Mouse (Mus musculus) hindbrain, embryonic 12.5 days (tissue): ENCODE data around the gene Platr17. TPM values are rescaled to one million over a fixed set of nuclear protein-coding genes. Genes with fewer than 3 reads are reported as not detected.

Experiments
- ATAC-seq: fragments of 200-750 bp; cut with Nextera tagmentation; 2 replicates; pipeline ENCODE4 v1.8.0; 2017; ENCODE audit warnings: moderate TSS enrichment; ENCODE audit not compliant: low FRiP score
- H3K27ac ChIP-seq: fragments of 300-500 bp; sonication (generic); 2 replicates; pipeline ENCODE4 v1.5.1; 2016; ENCODE audit warnings: mild to moderate bottlenecking
- H3K27me3 ChIP-seq: fragments of 300-500 bp; sonication (generic); 2 replicates; pipeline ENCODE4 v1.6.1; 2016; ENCODE audit warnings: mild to moderate bottlenecking
- H3K36me3 ChIP-seq: fragments of 300-500 bp; sonication (generic); 2 replicates; pipeline ENCODE4 v1.6.1; 2016; ENCODE audit warnings: mild to moderate bottlenecking
- H3K4me1 ChIP-seq: fragments of 300-500 bp; sonication (generic); 2 replicates; pipeline ENCODE4 v1.6.1; 2016
- H3K4me2 ChIP-seq: fragments of 300-500 bp; sonication (generic); replicated peaks from 2 replicates; pipeline ENCODE4 v1.6.1; 2016; ENCODE audit warnings: mild to moderate bottlenecking
- H3K4me3 ChIP-seq: fragments of 300-500 bp; sonication (generic); 2 replicates; pipeline ENCODE4 v1.5.1; 2016; ENCODE audit warnings: mild to moderate bottlenecking
- H3K9ac ChIP-seq: fragments of 300-500 bp; sonication (generic); 2 replicates; pipeline ENCODE4 v1.6.1; 2016; ENCODE audit warnings: mild to moderate bottlenecking, moderate library complexity
- H3K9me3 ChIP-seq: fragments of 300-500 bp; sonication (generic); replicated peaks from 2 replicates; pipeline ENCODE4 v1.6.1; 2016; ENCODE audit warnings: mild to moderate bottlenecking
- WGBS: fragments of 180-500 bp; shearing (Covaris S2); methylation state at CpG from one replicate; pipeline ENCODE4 v1.1.7; 2016; 5-methylcytosine and 5-hydroxymethylcytosine counted together
- microRNA-seq: library from miRNA; unstranded; fragments of <30 nt; microRNA quantifications from one replicate; pipeline ENCODE4, GENCODE M21; 2017
- polyA plus RNA-seq: library from polyadenylated mRNA; unstranded; fragments of >200 nt; fragmentation: Nextera tagmentation; extraction: Ambion mirVana; gene quantifications from 2 replicates; pipeline ENCODE4 v1.2.1, GENCODE M21; 2016

Gene Platr17
- polyA plus RNA-seq, 1 experiment from 2014 or later: not detected

- Histone ChIP-seq H3K4me2 (peak overlapping the region; percentile 73; the same call in 1 of the 2 replicates), H3K27ac (peak overlapping the region; percentile 35; the same call in 1 of the 2 replicates), H3K27me3 (no peaks in the 10 kb centered on the region), H3K9ac (peak overlapping the region; percentile 19; the same call in 1 of the 2 replicates), H3K9me3 (no peaks in the 10 kb centered on the region), H3K4me3 (no peak overlapping the region), H3K36me3 (peaks cover 49% of the 10 kb centered on the region), H3K4me1 (peaks cover 65% of the 10 kb centered on the region)
- 84% methylated on average over 4 of the region's 4 CpGs for WGBS
- no peak for ATAC-seq
These were observed 47.9 kb downstream of the Platr17 start for GRCm38 (mm10) chr17:33952879-33953278.

DNA sequence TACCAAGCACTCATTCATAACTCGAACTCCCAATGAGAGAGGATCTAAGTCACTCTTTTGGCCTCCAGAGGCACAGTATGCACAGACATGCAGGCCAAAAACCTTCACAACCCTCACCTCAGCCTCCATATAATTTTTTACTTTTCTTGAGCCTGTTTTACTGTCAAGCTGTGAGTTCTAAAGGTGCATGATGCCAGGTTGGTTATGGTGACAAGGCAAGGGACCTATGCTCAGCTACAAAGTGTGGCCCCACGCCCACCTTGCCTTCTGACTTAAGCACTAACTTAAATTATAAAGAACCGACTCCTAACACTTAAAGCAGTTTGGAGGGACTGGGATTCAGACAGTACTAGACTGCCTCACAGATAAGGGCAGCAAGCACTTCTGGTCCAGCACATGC, 48.4 kb downstream of the Platr17 start:
- ATAC-seq: no peak
- no peaks in the 10 kb centered on the region for H3K27me3 ChIP-seq
- peaks cover 65% of the 10 kb centered on the region for H3K4me1 ChIP-seq
- 82% methylated on average over 3 of the region's 3 CpGs for WGBS
- H3K4me3 ChIP-seq: no peak overlapping the region
- peak overlapping the region; percentile 73 for H3K4me2 ChIP-seq
- peaks cover 47% of the 10 kb centered on the region for H3K36me3 ChIP-seq
- H3K27ac ChIP-seq: no peak overlapping the region
- H3K9me3 ChIP-seq: no peaks in the 10 kb centered on the region
- H3K9ac ChIP-seq: 0 out of 2 replicates have a peak overlapping the region, but pooled peaks have one; percentile 19

GRCm38 (mm10) chr17:33953961-33954565, 49.1 kb downstream of the Platr17 start:
- Histone ChIP-seq H3K4me3 (peak overlapping the region; percentile 94), H3K36me3 (peaks cover 46% of the 10 kb centered on the region), H3K9me3 (no peaks in the 10 kb centered on the region), H3K27ac (0 out of 2 replicates have a peak overlapping the region, but pooled peaks have one; percentile 88), H3K4me2 (peak overlapping the region; percentile 73), H3K9ac (peak overlapping the region; percentile 98), H3K4me1 (peaks cover 65% of the 10 kb centered on the region), H3K27me3 (no peaks in the 10 kb centered on the region)
- 36% methylated on average over 5 of the region's 5 CpGs for WGBS
- ATAC-seq: no peak

GRCm38 (mm10) chr17:33954646-33955554, 50.0 kb downstream of the Platr17 start:
- H3K27ac ChIP-seq: peak overlapping the region; percentile 88
- no peaks in the 10 kb centered on the region for H3K27me3 ChIP-seq
- peaks cover 58% of the 10 kb centered on the region for H3K4me1 ChIP-seq
- no peaks in the 10 kb centered on the region for H3K9me3 ChIP-seq
- 1% methylated on average over 33 of the region's 33 CpGs for WGBS
- ATAC-seq: no peak; the same call in none of the 2 replicates
- H3K4me2 ChIP-seq: peak overlapping the region; percentile 73
- H3K9ac ChIP-seq: peak overlapping the region; percentile 98
- H3K36me3 ChIP-seq: peaks cover 46% of the 10 kb centered on the region
- peak overlapping the region; percentile 94 for H3K4me3 ChIP-seq

DNA sequence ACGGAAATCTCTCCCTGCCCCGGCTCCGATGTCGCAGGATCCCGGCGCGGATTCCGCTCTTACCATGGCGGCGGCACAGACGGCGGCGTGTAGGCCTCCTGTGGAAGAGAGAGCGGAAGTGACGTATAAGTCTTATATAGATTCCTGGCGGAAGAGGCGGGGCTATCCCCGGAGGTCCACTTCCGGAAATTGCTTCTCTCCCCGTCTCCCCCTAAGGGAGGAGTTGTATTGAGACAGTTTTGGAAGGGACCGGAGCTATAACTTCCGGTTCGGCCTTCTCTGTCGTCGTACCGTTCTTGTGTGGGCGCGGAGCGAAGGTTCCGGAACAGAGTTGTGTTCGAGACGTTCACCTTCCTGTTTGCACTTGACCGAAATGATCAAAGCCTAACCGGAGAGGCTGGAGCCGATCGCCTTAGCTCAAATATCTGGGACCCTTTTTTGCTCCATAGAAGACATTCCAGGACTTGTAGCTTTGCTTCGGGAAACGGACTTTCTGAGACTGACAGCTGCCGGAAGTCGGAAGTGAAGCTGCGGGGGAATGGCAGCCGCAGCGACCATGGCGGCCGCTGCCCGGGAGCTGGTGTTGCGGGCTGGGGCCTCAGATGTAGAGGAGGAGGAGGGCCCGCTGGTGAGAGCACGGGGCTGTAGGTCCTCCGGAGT, 50.8 kb downstream of the Platr17 start, which contains the start of the genes Vps52 and Rps18:
Vps52 (plus strand) TSS at position 258 of the 660 bp plus-strand sequence.
Rps18 (minus strand) TSS at position 447 of the 660 bp plus-strand sequence.
- peak; percentile 88 for ATAC-seq
- under 1% methylated on average over 49 of the region's 50 CpGs for WGBS
- Histone ChIP-seq H3K4me1 (peaks cover 50% of the 10 kb centered on the region), H3K4me3 (peak within 1 kb of the TSS; percentile 94), H3K4me2 (peak within 1 kb of the TSS; percentile 73), H3K27me3 (no peaks in the 10 kb centered on the region), H3K9ac (peak within 1 kb of the TSS; percentile 98), H3K36me3 (peaks cover 54% of the 10 kb centered on the region), H3K27ac (peak within 1 kb of the TSS; percentile 88), H3K9me3 (no peaks in the 10 kb centered on the region)

Small RNAs within 50 kb of the gene (microRNA-seq; reads per million reads assigned to microRNA genes)
- gene Gm27740: not detected

Other genes starting within 250 kb of the Platr17 start
- 390 and 450 TPM in 2 replicates for gene Hnrnpm, start 218.3 kb upstream of the Platr17 start, polyA plus RNA-seq
- 53.4 and 54.6 TPM in 2 replicates for gene March2, start 186.5 kb upstream of the Platr17 start, polyA plus RNA-seq
- gene Rab11b, start 144.6 kb upstream of the Platr17 start, polyA plus RNA-seq: 404 and 415 TPM in 2 replicates
- 25.6 and 26.8 TPM in 2 replicates for gene Angptl4, start 123.3 kb upstream of the Platr17 start, polyA plus RNA-seq
- 30.8 and 31.4 TPM in 2 replicates for gene Kank3, start 94.6 kb upstream of the Platr17 start, polyA plus RNA-seq
- gene Rps28, start 80.6 kb upstream of the Platr17 start, polyA plus RNA-seq: 532 and 694 TPM in 2 replicates
- 375 and 435 TPM in 2 replicates for gene Ndufa7, start 80.6 kb upstream of the Platr17 start, polyA plus RNA-seq
- gene Cd320, start 62.0 kb upstream of the Platr17 start, polyA plus RNA-seq: 54.6 and 59.4 TPM in 2 replicates
- not detected in 2 replicates for gene Gm7029, start 31.3 kb upstream of the Platr17 start, polyA plus RNA-seq
- gene Kifc1, start 14.5 kb upstream of the Platr17 start, polyA plus RNA-seq: 3.2 and 4.1 TPM in 2 replicates
- gene Daxx, start 4.3 kb downstream of the Platr17 start, polyA plus RNA-seq: 55.5 and 61.2 TPM in 2 replicates
- gene Tapbp, start 10.8 kb downstream of the Platr17 start, polyA plus RNA-seq: 23.9 and 27.6 TPM in 2 replicates
- gene Zbtb22, start 10.8 kb downstream of the Platr17 start, polyA plus RNA-seq: 21.7 and 25.5 TPM in 2 replicates
- gene Rgl2, start 24.4 kb downstream of the Platr17 start, polyA plus RNA-seq: 63.1 and 64.1 TPM in 2 replicates
- 173 and 180 TPM in 2 replicates for gene Pfdn6, start 35.2 kb downstream of the Platr17 start, polyA plus RNA-seq
- gene Wdr46, start 35.5 kb downstream of the Platr17 start, polyA plus RNA-seq: 37.1 and 38.8 TPM in 2 replicates
- 9.9 TPM in 2 replicates for gene B3galt4, start 46.4 kb downstream of the Platr17 start, polyA plus RNA-seq
- gene Vps52, start 50.7 kb downstream of the Platr17 start, polyA plus RNA-seq: 65.0 and 65.9 TPM in 2 replicates
- 834 and 931 TPM in 2 replicates for gene Rps18, start 50.9 kb downstream of the Platr17 start, polyA plus RNA-seq
- gene H2-K1, start 95.2 kb downstream of the Platr17 start, polyA plus RNA-seq: 13.8 and 16.6 TPM in 2 replicates
- gene Ring1, start 119.5 kb downstream of the Platr17 start, polyA plus RNA-seq: 28.2 and 29.7 TPM in 2 replicates
- 57.5 and 67.6 TPM in 2 replicates for gene H2-Ke6, start 122.9 kb downstream of the Platr17 start, polyA plus RNA-seq
- 179 and 187 TPM in 2 replicates for gene Slc39a7, start 126.5 kb downstream of the Platr17 start, polyA plus RNA-seq
- gene Rxrb, start 126.7 kb downstream of the Platr17 start, polyA plus RNA-seq: 64.9 and 68.3 TPM in 2 replicates
- gene Col11a2, start 134.3 kb downstream of the Platr17 start, polyA plus RNA-seq: 7.8 and 18.0 TPM in 2 replicates
- 0.29 and 0.39 TPM in 2 replicates for gene H2-Oa, start 187.2 kb downstream of the Platr17 start, polyA plus RNA-seq
- 13.1 and 14.2 TPM in 2 replicates for gene H2-DMa, start 214.4 kb downstream of the Platr17 start, polyA plus RNA-seq
- gene Brd2, start 217.5 kb downstream of the Platr17 start, polyA plus RNA-seq: 137 and 151 TPM in 2 replicates
- gene H2-DMb2, start 238.2 kb downstream of the Platr17 start, polyA plus RNA-seq: 0.21 TPM in 1 of 2 replicates, not detected in the other
- gene H2-DMb1, start 247.9 kb downstream of the Platr17 start, polyA plus RNA-seq: 1.4 and 2.1 TPM in 2 replicates